ENCODE assay signal across 25 mouse cellular contexts in genomic region chr4:104431231-104431855, GRCm38 (mm10).
A peak's percentile ranks its signal among the peaks of the same experiment; 100 is the strongest.
DNase-seq lines count a peak whose midpoint lies in the region; ATAC-seq and TF ChIP-seq lines count a peak whose summit lies in the region.
"Had no signal": no experiment of that assay in that cellular context is flagged by ENCODE, and none has a peak within 500 bp of the region (broad histone marks: within the 10 kb centered on the region; RNA-seq: fewer than 3 reads in every experiment).

No protein-coding gene starts in this region.

- H3K4me1 ChIP-seq in forebrain, embryonic 11.5 days (replicated peaks; ENCODE audit: control insufficient read depth, insufficient read depth, low read length): peaks cover 2% of the 10 kb centered on the region; the same call in 1 of the 2 replicates
- peaks cover 30% of the 10 kb centered on the region for H3K4me1 ChIP-seq in forebrain, embryonic 13.5 days
- peaks cover 27% of the 10 kb centered on the region for H3K4me1 ChIP-seq in hindbrain, embryonic 13.5 days (replicated peaks)
- 0 out of 2 replicates have a peak, but pooled peaks cover 2% of the 10 kb centered on the region for H3K4me1 ChIP-seq in hindbrain, embryonic 12.5 days
- H3K4me1 ChIP-seq in midbrain, postnatal 0 days (ENCODE audit: insufficient read depth, low read length): peaks cover 4% of the 10 kb centered on the region; the same call in 1 of the 2 replicates
- H3K4me1 ChIP-seq in midbrain, embryonic 14.5 days (ENCODE audit: control insufficient read depth, insufficient read depth, low read length): peaks cover 25% of the 10 kb centered on the region
- H3K4me1 ChIP-seq: embryonic facial prominence, embryonic 13.5 days; limb, embryonic 10.5 days; liver, embryonic 15.5 days; lung, embryonic 15.5 days; megakaryocyte, embryonic 14.5 days had no signal

- no peak overlapping the region for H3K9ac ChIP-seq in forebrain, embryonic 11.5 days (ENCODE audit: low read length)
- no peak overlapping the region for H3K9ac ChIP-seq in forebrain, embryonic 13.5 days
- H3K9ac ChIP-seq in hindbrain, embryonic 13.5 days: no peak overlapping the region
- H3K9ac ChIP-seq in hindbrain, embryonic 12.5 days: no peak overlapping the region
- no peak overlapping the region for H3K9ac ChIP-seq in midbrain, postnatal 0 days (replicated peaks; ENCODE audit: low read length, poor library complexity, severe bottlenecking)
- H3K9ac ChIP-seq in midbrain, embryonic 14.5 days (replicated peaks; ENCODE audit: low read length): no peak overlapping the region
- H3K9ac ChIP-seq: embryonic facial prominence, embryonic 13.5 days; liver, embryonic 15.5 days; lung, embryonic 15.5 days had no signal

- no peak overlapping the region for H3K4me3 ChIP-seq in forebrain, embryonic 11.5 days (ENCODE audit: low read depth, low read length)
- H3K4me3 ChIP-seq in forebrain, embryonic 13.5 days: no peak overlapping the region
- H3K4me3 ChIP-seq in hindbrain, embryonic 13.5 days: no peak overlapping the region
- no peak overlapping the region for H3K4me3 ChIP-seq in hindbrain, embryonic 12.5 days
- H3K4me3 ChIP-seq in midbrain, postnatal 0 days (ENCODE audit: low read depth, low read length): no peak overlapping the region
- no peak overlapping the region for H3K4me3 ChIP-seq in midbrain, embryonic 14.5 days (replicated peaks; ENCODE audit: low read depth, low read length)
- H3K4me3 ChIP-seq: embryonic facial prominence, embryonic 13.5 days; limb, embryonic 10.5 days; liver, embryonic 15.5 days; lung, embryonic 15.5 days; megakaryocyte, embryonic 14.5 days had no signal

- no peak for TF ChIP-seq CTCF in midbrain, postnatal 0 days (IDR thresholded peaks at IDR 0.05)

- H3K27me3 ChIP-seq in forebrain, embryonic 11.5 days (ENCODE audit: control insufficient read depth, insufficient read depth, low read length): no peaks in the 10 kb centered on the region
- H3K27me3 ChIP-seq in forebrain, embryonic 13.5 days: no peaks in the 10 kb centered on the region
- H3K27me3 ChIP-seq in hindbrain, embryonic 13.5 days: no peaks in the 10 kb centered on the region
- no peaks in the 10 kb centered on the region for H3K27me3 ChIP-seq in hindbrain, embryonic 12.5 days
- no peaks in the 10 kb centered on the region for H3K27me3 ChIP-seq in midbrain, postnatal 0 days (ENCODE audit: insufficient read depth, low read length)
- no peaks in the 10 kb centered on the region for H3K27me3 ChIP-seq in midbrain, embryonic 14.5 days (ENCODE audit: control insufficient read depth, insufficient read depth, low read length)
- H3K27me3 ChIP-seq: CH12.LX; embryonic facial prominence, embryonic 13.5 days; liver, embryonic 15.5 days; lung, embryonic 15.5 days; megakaryocyte, embryonic 14.5 days had no signal

- WGBS in forebrain, embryonic 11.5 days: 62% methylated on average over 7 of the region's 7 CpGs
- WGBS in forebrain, embryonic 13.5 days: 53% methylated on average over 7 of the region's 7 CpGs
- 60% methylated on average over 7 of the region's 7 CpGs for WGBS in hindbrain, embryonic 13.5 days
- WGBS in hindbrain, embryonic 12.5 days: 68% methylated on average over 7 of the region's 7 CpGs
- WGBS in midbrain, postnatal 0 days: 60% methylated on average over 7 of the region's 7 CpGs
- WGBS in midbrain, embryonic 14.5 days: 58% methylated on average over 7 of the region's 7 CpGs

- no peak for ATAC-seq in forebrain, embryonic 11.5 days (replicated peaks; ENCODE audit: low FRiP score)
- ATAC-seq in forebrain, embryonic 13.5 days: no peak
- ATAC-seq in hindbrain, embryonic 13.5 days (ENCODE audit: low FRiP score): no peak
- ATAC-seq in hindbrain, embryonic 12.5 days (ENCODE audit: low FRiP score): no peak
- no peak for ATAC-seq in midbrain, postnatal 0 days (ENCODE audit: low FRiP score)
- no peak for ATAC-seq in midbrain, embryonic 14.5 days (ENCODE audit: low FRiP score, low TSS enrichment)
- ATAC-seq: inflammation-experienced regulatory T-cells, adult 6 months had no signal

- H3K4me2 ChIP-seq in forebrain, embryonic 11.5 days (ENCODE audit: low read depth, low read length, severe bottlenecking): no peak overlapping the region
- no peak overlapping the region for H3K4me2 ChIP-seq in forebrain, embryonic 13.5 days
- H3K4me2 ChIP-seq in hindbrain, embryonic 13.5 days: no peak overlapping the region
- no peak overlapping the region for H3K4me2 ChIP-seq in hindbrain, embryonic 12.5 days (replicated peaks)
- H3K4me2 ChIP-seq in midbrain, postnatal 0 days (ENCODE audit: low read depth, low read length, poor library complexity, severe bottlenecking): no peak overlapping the region
- H3K4me2 ChIP-seq in midbrain, embryonic 14.5 days (ENCODE audit: low read length): no peak overlapping the region
- H3K4me2 ChIP-seq: embryonic facial prominence, embryonic 13.5 days; liver, embryonic 15.5 days; lung, embryonic 15.5 days had no signal

- H3K27ac ChIP-seq in forebrain, embryonic 11.5 days (ENCODE audit: low read depth, low read length): no peak overlapping the region
- H3K27ac ChIP-seq in forebrain, embryonic 13.5 days: no peak overlapping the region; the same call in 1 of the 2 replicates
- 0 out of 2 replicates have a peak overlapping the region, but pooled peaks have one; percentile 3 for H3K27ac ChIP-seq in hindbrain, embryonic 13.5 days
- no peak overlapping the region for H3K27ac ChIP-seq in hindbrain, embryonic 12.5 days
- H3K27ac ChIP-seq in midbrain, postnatal 0 days (ENCODE audit: low read depth, low read length): 0 out of 2 replicates have a peak overlapping the region, but pooled peaks have one; percentile 38
- no peak overlapping the region; the same call in 1 of the 2 replicates for H3K27ac ChIP-seq in midbrain, embryonic 14.5 days (replicated peaks; ENCODE audit: low read depth, low read length)
- H3K27ac ChIP-seq: embryonic facial prominence, embryonic 13.5 days; kidney, postnatal 0 days; limb, embryonic 10.5 days; liver, embryonic 15.5 days; lung, embryonic 15.5 days had no signal

- peak; percentile 25 for DNase-seq in forebrain, embryonic 11.5 days (ENCODE audit: low spot score)
- no peak for DNase-seq in midbrain, postnatal 0 days (ENCODE audit: low spot score)
- DNase-seq in midbrain, embryonic 14.5 days: no peak
- DNase-seq in retina, postnatal 1 day: peak; percentile 83
- DNase-seq in spleen, postnatal 4 days (ENCODE audit: low spot score in 2 of 2): no peak
- DNase-seq: adrenal gland, postnatal 10 days; B cell, adult 2 months; gastrocnemius, postnatal 25 days; kidney, adult 18-20 months; liver; lung, postnatal 36 days; right cerebral cortex, postnatal 25 days; thymus, postnatal 14 days had no signal

- H3K36me3 ChIP-seq in forebrain, embryonic 11.5 days (ENCODE audit: control insufficient read depth, insufficient read depth, low read length): no peaks in the 10 kb centered on the region
- no peaks in the 10 kb centered on the region for H3K36me3 ChIP-seq in forebrain, embryonic 13.5 days (ENCODE audit: poor library complexity, severe bottlenecking)
- H3K36me3 ChIP-seq in hindbrain, embryonic 13.5 days: no peaks in the 10 kb centered on the region
- H3K36me3 ChIP-seq in hindbrain, embryonic 12.5 days: no peaks in the 10 kb centered on the region
- H3K36me3 ChIP-seq in midbrain, postnatal 0 days (ENCODE audit: insufficient read depth, low read length): 0 out of 2 replicates have a peak, but pooled peaks cover 4% of the 10 kb centered on the region
- H3K36me3 ChIP-seq in midbrain, embryonic 14.5 days (ENCODE audit: control insufficient read depth, insufficient read depth, low read length): no peaks in the 10 kb centered on the region
- H3K36me3 ChIP-seq: embryonic facial prominence, embryonic 13.5 days; G1E; limb, embryonic 10.5 days; liver, embryonic 15.5 days; lung, embryonic 15.5 days had no signal

- no peaks in the 10 kb centered on the region for H3K9me3 ChIP-seq in forebrain, embryonic 11.5 days (ENCODE audit: control insufficient read depth, low read length)
- H3K9me3 ChIP-seq in forebrain, embryonic 13.5 days (replicated peaks): no peaks in the 10 kb centered on the region
- no peaks in the 10 kb centered on the region for H3K9me3 ChIP-seq in hindbrain, embryonic 13.5 days
- no peaks in the 10 kb centered on the region for H3K9me3 ChIP-seq in hindbrain, embryonic 12.5 days (replicated peaks)
- H3K9me3 ChIP-seq in midbrain, postnatal 0 days (ENCODE audit: low read length): no peaks in the 10 kb centered on the region
- no peaks in the 10 kb centered on the region for H3K9me3 ChIP-seq in midbrain, embryonic 14.5 days (ENCODE audit: control insufficient read depth, low read length)
- H3K9me3 ChIP-seq: embryonic facial prominence, embryonic 13.5 days; limb, embryonic 10.5 days; liver, embryonic 15.5 days; lung, embryonic 15.5 days had no signal

Comparison
In these comparisons a context has a peak if more than half of its experiments do, and no peak if none do; other contexts are left out.
1. H3K27ac ChIP-seq: peak in hindbrain, embryonic 13.5 days (single experiment) and midbrain, postnatal 0 days (single experiment); none in forebrain, embryonic 11.5 days (single experiment), forebrain, embryonic 13.5 days (single experiment), hindbrain, embryonic 12.5 days (single experiment) and midbrain, embryonic 14.5 days (single experiment).
2. DNase-seq: peak in forebrain, embryonic 11.5 days (single experiment) and retina, postnatal 1 day (single experiment); none in midbrain, postnatal 0 days (single experiment), midbrain, embryonic 14.5 days (single experiment) and spleen, postnatal 4 days (0 of 2).